Mouse (Mus musculus) CD4-positive, CD25-positive, alpha-beta regulatory T cell, adult 4 months (primary cell): ENCODE measurements around the gene Prrc2a. TPM values are rescaled to one million over a fixed set of nuclear protein-coding genes. Genes with fewer than 3 reads are reported as not detected.

ENCODE experiments used
- ATAC-seq: one replicate; pipeline ENCODE4 v1.8.0; 2017
- polyA plus RNA-seq, 2 experiments: library from polyadenylated mRNA; unstranded; fragments of 100-300 nt; shearing (Covaris generic); gene quantifications; one replicate each; pipeline ENCODE4 v1.2.1; 2017

The Prrc2a gene
- polyA plus RNA-seq, 2 experiments from 2014 or later: 43.0 to 75.1 TPM

GRCm38 (mm10) chr17:35101161-35101560 lies 63.5 kb downstream of the Prrc2a start:
- no peak for ATAC-seq

- ATAC-seq: no peak
These were observed 64.4 kb downstream of the Prrc2a start for GRCm38 (mm10) chr17:35100196-35100765.

Other genes with a start within 250 kb of the Prrc2a start
- 10 to 100 TPM; 32.5 to 40.6 TPM for gene Neu1, start 233.6 kb downstream of the Prrc2a start, polyA plus RNA-seq
- gene Hspa1b, start 205.7 kb downstream of the Prrc2a start, polyA plus RNA-seq: 1 to 10 TPM in 1 of 2 experiments, under 1 TPM in 1; 0.84 to 3.7 TPM
- gene Gm20481, start 195.0 kb downstream of the Prrc2a start, polyA plus RNA-seq: 1 to 10 TPM in 1 of 2 experiments, not detected in 1; 3.1 TPM
- 1 to 10 TPM in 1 of 2 experiments, not detected in 1; 1.1 TPM for gene Hspa1a, start 192.7 kb downstream of the Prrc2a start, polyA plus RNA-seq
- 1 to 10 TPM in 1 of 2 experiments, under 1 TPM in 1; 0.17 to 1.3 TPM for gene Hspa1l, start 192.2 kb downstream of the Prrc2a start, polyA plus RNA-seq
- 10 to 100 TPM; 51.4 to 54.8 TPM for gene Lsm2, start 183.0 kb downstream of the Prrc2a start, polyA plus RNA-seq
- 10 to 100 TPM; 28.4 to 31.6 TPM for gene Vars, start 163.9 kb downstream of the Prrc2a start, polyA plus RNA-seq
- under 1 TPM; 0.12 to 0.14 TPM for gene Vwa7, start 148.3 kb downstream of the Prrc2a start, polyA plus RNA-seq
- gene Sapcd1, start 136.9 kb downstream of the Prrc2a start, polyA plus RNA-seq: 1 to 10 TPM; 2.7 to 2.8 TPM
- gene Msh5, start 118.2 kb downstream of the Prrc2a start, polyA plus RNA-seq: 1 to 10 TPM; 1.8 to 2.5 TPM
- gene Clic1, start 114.9 kb downstream of the Prrc2a start, polyA plus RNA-seq: 100 to 1,000 TPM; 490 to 619 TPM
- 1 to 10 TPM; 1.1 to 6.3 TPM for gene Ddah2, start 105.9 kb downstream of the Prrc2a start, polyA plus RNA-seq
- gene Ly6g6c, start 99.5 kb downstream of the Prrc2a start, polyA plus RNA-seq: not detected
- gene Mpig6b, start 98.7 kb downstream of the Prrc2a start, polyA plus RNA-seq: not detected
- not detected for gene Ly6g6e, start 88.0 kb downstream of the Prrc2a start, polyA plus RNA-seq
- not detected for gene Ly6g6d, start 86.8 kb downstream of the Prrc2a start, polyA plus RNA-seq
- gene Ly6g6f, start 79.3 kb downstream of the Prrc2a start, polyA plus RNA-seq: not detected
- gene Abhd16a, start 75.6 kb downstream of the Prrc2a start, polyA plus RNA-seq: 10 to 100 TPM; 23.5 to 27.2 TPM
- gene Ly6g5c, start 56.6 kb downstream of the Prrc2a start, polyA plus RNA-seq: not detected
- 1 to 10 TPM; 2.5 to 2.8 TPM for gene Ly6g5b, start 49.5 kb downstream of the Prrc2a start, polyA plus RNA-seq
- 10 to 100 TPM; 80.4 to 86.0 TPM for gene Gpank1, start 43.4 kb downstream of the Prrc2a start, polyA plus RNA-seq
- 100 to 1,000 TPM; 243 to 284 TPM for gene Csnk2b, start 42.8 kb downstream of the Prrc2a start, polyA plus RNA-seq
- 10 to 100 TPM; 24.2 to 33.4 TPM for gene D17H6S53E, start 38.5 kb downstream of the Prrc2a start, polyA plus RNA-seq
- under 1 TPM in 1 of 2 experiments, not detected in 1; 0.32 TPM for gene Apom, start 32.8 kb downstream of the Prrc2a start, polyA plus RNA-seq
- 10 to 100 TPM; 16.9 to 31.5 TPM for gene Bag6, start 29.7 kb downstream of the Prrc2a start, polyA plus RNA-seq
- gene Aif1, start 11.2 kb upstream of the Prrc2a start, polyA plus RNA-seq: 1 to 10 TPM; 1.8 to 3.7 TPM
- 10 to 100 TPM in 1 of 2 experiments, 1 to 10 TPM in 1; 7.3 to 10.0 TPM for gene Lst1, start 23.5 kb upstream of the Prrc2a start, polyA plus RNA-seq
- 100 to 1,000 TPM; 154 to 344 TPM for gene Ltb, start 29.5 kb upstream of the Prrc2a start, polyA plus RNA-seq
- gene Tnf, start 37.1 kb upstream of the Prrc2a start, polyA plus RNA-seq: 10 to 100 TPM; 15.3 to 23.5 TPM
- 10 to 100 TPM; 82.7 to 99.0 TPM for gene Lta, start 40.5 kb upstream of the Prrc2a start, polyA plus RNA-seq
- 1 to 10 TPM in 1 of 2 experiments, under 1 TPM in 1; 0.79 to 1.4 TPM for gene Gm16181, start 55.9 kb upstream of the Prrc2a start, polyA plus RNA-seq
- 1 to 10 TPM; 6.3 to 8.2 TPM for gene Atp6v1g2, start 68.8 kb upstream of the Prrc2a start, polyA plus RNA-seq
- gene Nfkbil1, start 70.9 kb upstream of the Prrc2a start, polyA plus RNA-seq: 1 to 10 TPM; 2.0 to 2.2 TPM
- 100 to 1,000 TPM; 255 to 357 TPM for gene Ddx39b, start 76.8 kb upstream of the Prrc2a start, polyA plus RNA-seq
- gene H2-D1, start 97.8 kb upstream of the Prrc2a start, polyA plus RNA-seq: 1,000 to 10,000 TPM; 4,417 to 6,162 TPM
- under 1 TPM in 1 of 2 experiments, not detected in 1; 0.13 TPM for gene H2-Q1, start 155.5 kb upstream of the Prrc2a start, polyA plus RNA-seq
- gene H2-Q2, start 177.3 kb upstream of the Prrc2a start, polyA plus RNA-seq: 10 to 100 TPM in 1 of 2 experiments, 1 to 10 TPM in 1; 9.8 to 10.8 TPM
- 10 to 100 TPM; 14.0 to 16.4 TPM for gene H2-Q4, start 214.7 kb upstream of the Prrc2a start, polyA plus RNA-seq